ENCODE assay signal across 14 mouse cellular contexts in the genomic region with DNA sequence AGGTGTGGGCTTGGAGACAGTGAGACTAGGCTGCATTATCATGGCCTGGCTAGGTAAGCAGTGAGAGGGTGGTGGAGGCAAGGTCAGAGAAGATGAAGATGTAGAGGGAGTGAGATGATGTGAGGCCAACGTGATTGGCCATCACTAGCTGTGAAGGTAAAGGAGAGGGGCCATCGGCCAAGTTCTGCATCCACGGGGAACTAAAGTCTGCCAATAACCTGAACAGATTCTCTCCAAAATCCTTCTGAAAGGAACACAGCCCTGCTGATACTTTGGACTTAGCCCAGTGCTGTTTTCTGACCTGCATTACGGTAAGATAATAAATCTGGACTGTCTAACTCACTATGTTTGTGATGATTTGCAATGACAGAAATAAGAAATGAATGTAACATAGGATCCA.
A peak's percentile ranks its signal among the peaks of the same experiment; 100 is the strongest.
DNase-seq lines count a peak whose midpoint lies in the region.
"Had no signal": no experiment of that assay in that cellular context is flagged by ENCODE, and none has a peak within 500 bp of the region (broad histone marks: within the 10 kb centered on the region; RNA-seq: fewer than 3 reads in every experiment).

No protein-coding gene starts in this region.

- peak; percentile 36 for DNase-seq in heart, adult 11 months
- no peak for DNase-seq in heart, postnatal 36 days
- DNase-seq in cerebellum, adult 11 months = peak; percentile 12
- peak; percentile 24 for DNase-seq in cerebellum, adult 9-10 months
- DNase-seq in cerebellum, postnatal 25 days = peak; percentile 17 to 28
- DNase-seq in lung, postnatal 36 days = no peak
- DNase-seq in adipocyte (ENCODE audit: low spot score) = no peak
- DNase-seq in spleen, adult 18-20 months = no peak
- DNase-seq: adrenal gland, adult 2 months; adrenal gland, postnatal 25 days; gastrocnemius, postnatal 36 days; heart, adult 18-20 months; heart, postnatal 10 days; kidney, adult 18-20 months had no signal

- intact Hi-C loops in heart, postnatal 36 days (cut with DNase I) = no loop called here

Comparison
In these comparisons a context has a peak if more than half of its experiments do, and no peak if none do; other contexts are left out.
1. DNase-seq: peak in heart, adult 11 months (single experiment), cerebellum, adult 11 months (single experiment), cerebellum, adult 9-10 months (single experiment) and cerebellum, postnatal 25 days (2 of 2); none in heart, postnatal 36 days (0 of 2), lung, postnatal 36 days (single experiment), adipocyte (single experiment) and spleen, adult 18-20 months (0 of 2).